Mouse (Mus musculus) adrenal gland, postnatal 36 days (tissue): ENCODE measurements around the gene Ipo7. TPM values are rescaled to one million over a fixed set of nuclear protein-coding genes. Genes with fewer than 3 reads are reported as not detected.

Source experiments
- DNase-seq, 2 experiments: peaks; one replicate each; pipeline ENCODE4 v3.0.0; 2021; ENCODE audit warnings: mixed read lengths in 1 of 2
- total RNA-seq, 2 experiments: library from RNA; stranded (reverse); gene quantifications; 2 replicates each; pipeline ENCODE4 v1.2.3; 2021

Ipo7 gene
- total RNA-seq, 2 experiments from 2014 or later: 86.1 to 103 TPM

GRCm38 (mm10) chr7:110101266-110101665 lies 83.2 kb downstream of the Ipo7 start:
- DNase-seq: no peak

DNA sequence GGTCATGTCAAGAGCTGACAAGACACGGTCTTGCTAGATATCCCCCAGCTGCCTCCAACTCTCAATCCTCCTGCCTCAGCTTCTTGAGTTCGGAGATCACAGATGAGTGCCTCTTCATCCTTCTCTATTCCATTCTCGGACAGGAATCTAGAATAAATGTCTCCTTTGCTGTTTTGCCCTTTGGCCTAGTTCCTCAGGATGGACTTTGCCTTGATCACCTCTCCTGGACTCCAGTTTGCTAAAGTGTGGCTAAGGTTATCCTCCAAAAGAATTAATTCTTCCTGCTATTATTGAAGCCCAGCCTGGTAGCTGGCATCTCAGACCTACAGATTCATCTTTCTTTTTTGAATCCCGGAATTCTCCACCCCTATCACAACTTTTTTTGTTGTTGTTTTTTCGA lies 87.0 kb downstream of the Ipo7 start:
- no peak for DNase-seq

Other genes with a start within 250 kb of the Ipo7 start
- gene Nrip3, start 236.2 kb upstream of the Ipo7 start, total RNA-seq: 1 to 10 TPM in 1 of 2 experiments, under 1 TPM in 1; 0.63 to 1.3 TPM
- under 1 TPM; 0.26 to 0.56 TPM for gene Scube2, start 152.6 kb upstream of the Ipo7 start, total RNA-seq
- 100 to 1,000 TPM; 161 to 174 TPM for gene Dennd5a, start 57.8 kb upstream of the Ipo7 start, total RNA-seq
- 10 to 100 TPM; 48.5 to 51.7 TPM for gene Tmem41b, start 31.3 kb upstream of the Ipo7 start, total RNA-seq
- gene Zfp143, start 42.9 kb downstream of the Ipo7 start, total RNA-seq: 10 to 100 TPM; 11.1 to 13.1 TPM
- 10 to 100 TPM; 10.3 to 12.2 TPM for gene Wee1, start 103.8 kb downstream of the Ipo7 start, total RNA-seq
- 10 to 100 TPM; 16.0 to 20.4 TPM for gene Swap70, start 203.4 kb downstream of the Ipo7 start, total RNA-seq